Mouse (Mus musculus): Measurements from ENCODE around the gene Sgk1.

DNA sequence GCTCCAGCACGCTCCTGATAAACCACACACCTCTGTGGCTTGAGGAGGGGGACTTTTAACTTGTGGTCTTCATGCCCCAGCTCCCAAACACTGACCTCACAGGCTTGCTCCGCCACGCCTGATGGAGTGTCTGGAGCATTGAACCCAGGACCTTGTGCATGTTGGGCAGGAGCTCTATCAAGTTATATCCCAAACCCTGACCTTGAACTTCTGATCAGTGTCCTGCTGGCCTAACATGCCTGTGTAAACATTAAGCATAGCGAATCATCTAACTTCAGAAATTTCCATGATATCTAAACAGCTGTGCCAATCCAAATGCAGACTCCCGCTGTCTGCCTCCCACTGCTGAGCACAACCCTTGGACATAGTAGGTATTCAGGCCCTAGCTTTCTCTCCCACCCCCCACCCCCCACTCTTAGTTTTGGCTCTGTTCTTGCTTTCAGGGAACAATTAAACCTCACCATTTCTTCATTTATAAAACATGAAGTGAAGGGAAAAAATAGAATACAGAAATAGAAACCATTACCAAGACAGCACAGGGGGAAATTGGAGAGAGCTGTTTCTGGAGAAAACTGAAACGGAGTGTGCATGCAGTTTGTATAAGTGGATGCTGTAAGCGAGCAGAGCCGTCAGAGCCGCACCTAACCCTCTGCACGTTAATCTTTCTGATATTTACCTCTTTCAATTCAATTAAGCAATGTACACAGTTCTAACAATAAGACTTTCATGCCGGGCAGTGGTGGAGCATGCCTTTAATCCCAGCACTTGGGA lies 34.5 kb downstream of the Sgk1 start:
- TF ChIP-seq BHLHE40 (IDR thresholded peaks at IDR 0.05; ENCODE audit: low read depth, low read length) (no peak), CHD2 (IDR thresholded peaks at IDR 0.05; ENCODE audit: low read length) (no peak), RCOR1 (conservative IDR thresholded peaks at IDR 0.05; ENCODE audit: low read depth, low read length) (no peak), CTCF (conservative IDR thresholded peaks at IDR 0.05 in 1 of 2, IDR thresholded peaks at IDR 0.05 in 1 of 2; ENCODE audit: low read depth in 2 of 2, low read length in 2 of 2) (no peak), USF2 (conservative IDR thresholded peaks at IDR 0.05; ENCODE audit: low read depth, low read length) (no peak), POLR2A (IDR thresholded peaks at IDR 0.05; ENCODE audit: low read depth, low read length) (no peak)

Data from CH12.LX (cell line).